Mouse (Mus musculus) neural tube, embryonic 11.5 days (tissue): ENCODE measurements around the gene Adamts9. TPM values are rescaled to one million over a fixed set of nuclear protein-coding genes. Genes with fewer than 3 reads are reported as not detected.
A peak's percentile ranks its signal among the peaks of the same experiment; 100 is the strongest.

Experiments
- ATAC-seq: fragments of 200-750 bp; cut with Nextera tagmentation; 2 replicates; pipeline ENCODE4 v1.8.0; 2017; ENCODE audit warnings: moderate number of reproducible peaks, mild to moderate bottlenecking, moderate TSS enrichment, moderate library complexity; ENCODE audit not compliant: insufficient read depth, low FRiP score, low TSS enrichment
- DNase-seq: peaks from one replicate; pipeline ENCODE4 v3.0.0-alpha.2; 2015; ENCODE audit warnings: low spot score
- H3K27ac ChIP-seq: fragments of 300-500 bp; sonication (generic); 2 replicates; pipeline ENCODE4 v1.5.1; 2014; ENCODE audit warnings: low read depth, mild to moderate bottlenecking, low read length
- H3K27me3 ChIP-seq: fragments of 300-500 bp; sonication (generic); 2 replicates; pipeline ENCODE4 v1.6.1; 2014; ENCODE audit warnings: mild to moderate bottlenecking, low read length, mixed read lengths; ENCODE audit not compliant: control insufficient read depth, insufficient read depth
- H3K36me3 ChIP-seq: fragments of 300-500 bp; sonication (generic); 2 replicates; pipeline ENCODE4 v1.6.1; 2014; ENCODE audit warnings: mild to moderate bottlenecking, low read length, moderate library complexity, mixed read lengths; ENCODE audit not compliant: control insufficient read depth, insufficient read depth
- H3K4me1 ChIP-seq: fragments of 300-500 bp; sonication (generic); 2 replicates; pipeline ENCODE4 v1.6.1; 2014; ENCODE audit warnings: low read length, mixed read lengths; ENCODE audit not compliant: control insufficient read depth, insufficient read depth
- H3K4me2 ChIP-seq: fragments of 300-500 bp; sonication (generic); 2 replicates; pipeline ENCODE4 v1.6.1; 2014; ENCODE audit warnings: low read depth, mild to moderate bottlenecking, moderate library complexity
- H3K4me3 ChIP-seq: fragments of 300-500 bp; sonication (generic); 2 replicates; pipeline ENCODE4 v1.5.1; 2014; ENCODE audit warnings: low read depth, low read length
- H3K9ac ChIP-seq: fragments of 300-500 bp; sonication (generic); 2 replicates; pipeline ENCODE4 v1.6.1; 2014; ENCODE audit warnings: mild to moderate bottlenecking, low read length
- H3K9me3 ChIP-seq: fragments of 300-500 bp; sonication (generic); 2 replicates; pipeline ENCODE4 v1.6.1; 2016; ENCODE audit warnings: low read length; ENCODE audit not compliant: control insufficient read depth
- WGBS: fragments of 180-500 bp; shearing (Covaris S2); extraction: QIAGEN DNeasy Blood & Tissue Kit; methylation state at CpG from one replicate; pipeline ENCODE4 v1.1.7; 2014; 5-methylcytosine and 5-hydroxymethylcytosine counted together
- polyA plus RNA-seq: library from polyadenylated mRNA; unstranded; fragments of >200 nt; fragmentation: Nextera tagmentation; extraction: Ambion mirVana; gene quantifications from 2 replicates; pipeline ENCODE4 v1.2.1, GENCODE M21; 2014

The Adamts9 gene
- polyA plus RNA-seq, 1 experiment from 2014 or later = 1.4 TPM

DNA sequence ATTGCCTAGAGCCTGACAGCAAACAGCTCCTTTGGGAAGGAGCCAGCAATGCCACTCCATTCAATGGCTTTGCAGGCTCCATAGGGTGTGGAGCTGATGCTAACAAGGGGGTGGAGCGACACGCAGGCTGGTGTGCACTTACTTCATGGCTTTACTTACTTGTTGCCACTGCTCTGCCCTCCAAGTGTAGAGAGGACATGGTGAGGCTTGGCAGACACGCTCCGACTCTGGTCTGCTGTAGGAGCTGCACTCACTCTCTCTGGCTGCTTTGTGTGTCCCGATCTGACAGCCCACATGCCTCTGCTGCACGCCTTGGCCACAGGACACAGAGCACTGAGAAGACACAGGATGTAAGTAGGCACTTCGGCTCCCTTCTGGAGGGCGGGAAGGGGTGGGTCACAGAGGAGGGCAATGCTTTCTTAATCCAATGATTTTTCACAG is 127.0 kb downstream of the Adamts9 start, which contains the start of gene A730049H05Rik:
Gene A730049H05Rik (plus strand): TSS at position 168 of the 441 bp plus-strand sequence.
- Histone ChIP-seq H3K9ac (no peak within 1 kb of the TSS), H3K4me1 (peaks cover 5% of the 10 kb centered on the region; the same call in 1 of the 2 replicates), H3K4me2 (peak within 1 kb of the TSS; percentile 24; the same call in 1 of the 2 replicates), H3K27me3 (no peaks in the 10 kb centered on the region), H3K9me3 (no peaks in the 10 kb centered on the region), H3K4me3 (no peak within 1 kb of the TSS), H3K36me3 (no peaks in the 10 kb centered on the region), H3K27ac (no peak within 1 kb of the TSS)
- ATAC-seq (no peak), DNase-seq (peak; percentile 12)
- WGBS = 6% methylated on average over 8 of the region's 8 CpGs

DNA sequence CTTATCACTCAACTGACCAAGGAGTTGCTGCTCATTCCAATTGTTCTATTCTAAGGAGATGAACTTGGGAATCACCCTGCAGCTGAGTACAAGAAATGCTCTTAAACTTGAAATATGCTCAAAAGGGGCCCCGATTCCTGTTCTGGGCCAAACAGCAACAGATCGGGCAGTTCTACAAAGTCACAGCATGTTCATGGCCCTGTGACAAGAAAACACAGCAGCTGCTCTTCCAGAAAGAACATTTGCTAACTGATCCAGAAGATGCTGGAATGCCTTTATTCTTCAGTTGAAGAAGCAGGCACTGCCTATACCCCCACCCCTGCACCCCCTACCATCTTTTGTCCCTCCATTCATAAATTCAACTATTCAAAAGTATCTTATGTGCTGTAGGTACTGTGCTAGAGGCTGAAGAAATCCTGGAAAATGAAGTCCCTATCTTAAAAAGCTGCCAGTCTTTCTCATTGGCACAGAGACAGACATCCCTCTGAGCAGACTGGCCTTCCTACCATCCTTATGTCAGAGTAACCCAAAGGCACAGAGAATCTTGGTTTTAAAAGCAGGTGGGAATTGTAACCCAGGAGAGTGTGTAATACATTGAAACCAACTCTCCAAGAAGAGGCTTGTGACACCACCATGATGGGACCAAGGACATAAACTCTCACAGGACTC is 130.5 kb downstream of the Adamts9 start:
- H3K4me3 ChIP-seq = no peak overlapping the region
- no peak overlapping the region for H3K4me2 ChIP-seq
- ATAC-seq = no peak

DNA sequence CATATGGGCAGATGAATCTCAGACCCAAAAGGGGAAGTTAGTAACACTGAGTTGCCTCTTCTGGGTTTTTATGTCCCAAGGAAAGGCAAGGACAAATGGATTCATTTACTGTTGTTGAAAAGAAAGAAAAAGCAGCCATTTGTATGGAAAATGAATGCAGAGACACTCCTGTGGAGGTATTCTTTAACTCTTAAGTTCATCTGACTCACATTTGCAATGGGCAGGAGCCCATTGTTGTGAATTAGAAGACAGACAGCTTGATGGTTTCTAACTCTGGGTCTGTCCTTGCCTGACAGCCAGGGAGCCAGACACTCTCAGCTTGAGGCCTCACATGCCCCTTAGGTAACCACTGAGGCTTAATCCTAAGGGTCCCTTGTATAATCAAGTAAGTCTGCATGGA is 131.7 kb downstream of the Adamts9 start:
- ATAC-seq (no peak), DNase-seq (no peak)
- Histone ChIP-seq H3K9me3 (no peaks in the 10 kb centered on the region), H3K4me3 (no peak overlapping the region), H3K27me3 (no peaks in the 10 kb centered on the region), H3K27ac (no peak overlapping the region), H3K36me3 (no peaks in the 10 kb centered on the region), H3K9ac (no peak overlapping the region), H3K4me1 (peaks cover 5% of the 10 kb centered on the region; the same call in 1 of the 2 replicates), H3K4me2 (no peak overlapping the region)

More for the DNA sequence above, 130.5 kb downstream of the Adamts9 start:
- no peaks in the 10 kb centered on the region for H3K36me3 ChIP-seq
- DNase-seq = no peak
- peaks cover 5% of the 10 kb centered on the region; the same call in 1 of the 2 replicates for H3K4me1 ChIP-seq
- H3K9ac ChIP-seq = no peak overlapping the region
- H3K27me3 ChIP-seq = no peaks in the 10 kb centered on the region
- 67% methylated on average over 2 of the region's 2 CpGs for WGBS
- H3K9me3 ChIP-seq = no peaks in the 10 kb centered on the region
- H3K27ac ChIP-seq = no peak overlapping the region

DNA sequence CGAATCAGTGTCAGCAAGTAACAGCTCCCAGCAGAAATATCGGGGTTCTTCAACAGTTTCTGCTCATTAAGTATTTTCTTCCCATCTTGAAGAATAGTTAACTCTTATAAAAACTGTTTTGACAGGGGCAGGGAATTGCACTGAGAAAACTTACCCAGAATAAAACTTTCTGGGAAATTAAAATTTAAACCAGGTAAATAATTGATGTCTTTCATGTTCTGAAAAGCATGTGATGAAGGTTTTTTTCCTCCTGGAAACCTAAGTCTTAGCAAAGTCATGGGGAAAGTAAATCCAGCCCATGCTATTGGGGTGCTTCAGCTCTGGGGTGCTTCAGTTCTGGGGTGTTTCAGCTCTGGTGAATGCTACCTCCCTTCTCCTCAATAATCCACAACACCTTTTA is 132.7 kb downstream of the Adamts9 start:
- 90% methylated on average over 2 of the region's 2 CpGs for WGBS
- DNase-seq (no peak), ATAC-seq (no peak)

DNA sequence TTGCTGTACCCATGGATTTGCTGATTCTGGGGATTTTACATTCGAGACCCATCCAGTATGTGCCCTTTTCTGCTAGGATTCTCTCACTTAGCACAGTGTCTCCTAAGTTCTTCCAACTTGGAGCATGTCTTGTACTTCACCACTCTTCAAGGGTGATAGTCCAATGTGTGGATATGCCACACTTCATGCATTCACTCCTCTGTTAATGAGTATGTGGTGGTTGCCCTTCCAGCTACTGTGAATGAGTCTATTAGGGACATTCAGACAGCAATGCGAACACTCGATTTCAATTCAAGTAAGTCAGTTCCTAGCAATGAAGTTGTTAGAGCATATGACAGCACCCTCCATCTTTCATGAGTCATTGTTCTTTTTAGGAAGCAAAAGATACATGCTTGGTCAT is 133.5 kb downstream of the Adamts9 start:
- Histone ChIP-seq H3K4me1 (no peaks in the 10 kb centered on the region), H3K36me3 (no peaks in the 10 kb centered on the region), H3K27ac (no peak overlapping the region), H3K4me3 (no peak overlapping the region), H3K27me3 (no peaks in the 10 kb centered on the region), H3K4me2 (no peak overlapping the region), H3K9ac (no peak overlapping the region), H3K9me3 (no peaks in the 10 kb centered on the region)
- DNase-seq (no peak), ATAC-seq (no peak)
- WGBS = 87% methylated on average over 3 of the region's 3 CpGs

More for the DNA sequence above, 132.7 kb downstream of the Adamts9 start:
- Histone ChIP-seq H3K4me1 (no peaks in the 10 kb centered on the region), H3K27ac (no peak overlapping the region), H3K36me3 (no peaks in the 10 kb centered on the region), H3K9ac (no peak overlapping the region), H3K27me3 (no peaks in the 10 kb centered on the region), H3K4me3 (no peak overlapping the region), H3K4me2 (no peak overlapping the region), H3K9me3 (no peaks in the 10 kb centered on the region)

DNA sequence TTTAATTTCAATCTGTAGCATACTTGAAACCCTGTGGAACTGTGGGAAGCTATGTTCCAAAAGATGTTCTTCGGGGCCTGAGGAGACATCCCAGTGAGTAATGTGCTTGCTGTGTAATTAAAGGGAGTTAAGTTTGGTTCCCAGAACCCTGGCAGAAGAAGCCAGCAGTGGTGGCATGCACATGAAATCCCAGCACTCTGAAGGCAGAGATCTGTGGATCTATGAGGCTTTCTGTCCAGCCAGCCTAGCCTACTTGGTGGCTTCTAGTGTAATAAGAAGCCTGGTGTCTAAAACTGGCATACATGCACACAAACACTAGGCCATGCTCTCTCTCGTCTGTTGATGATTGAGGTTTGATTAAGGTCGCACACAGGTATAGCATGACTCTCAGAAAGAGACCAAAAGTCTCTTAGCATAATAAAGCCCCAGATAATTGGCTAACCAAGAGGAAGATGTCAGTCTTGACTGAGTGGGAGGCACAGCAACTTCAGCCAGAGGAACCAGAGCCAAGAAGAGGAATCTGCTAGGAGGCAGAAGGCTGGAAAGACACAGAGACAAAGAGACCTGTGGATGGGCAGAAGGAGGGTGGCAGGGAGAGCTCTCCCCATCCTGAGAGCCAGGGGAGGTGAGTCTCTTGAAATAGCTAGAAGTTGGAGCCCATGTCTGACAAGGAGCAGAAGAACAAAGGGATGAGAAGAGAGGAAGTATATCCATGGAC is 138.9 kb downstream of the Adamts9 start:
- WGBS = 89% methylated on average over 3 of the region's 3 CpGs
- H3K27me3 ChIP-seq = no peaks in the 10 kb centered on the region
- H3K27ac ChIP-seq = no peak overlapping the region
- no peak overlapping the region for H3K4me2 ChIP-seq
- no peaks in the 10 kb centered on the region for H3K9me3 ChIP-seq
- ATAC-seq = no peak
- no peaks in the 10 kb centered on the region; the same call in 1 of the 2 replicates for H3K4me1 ChIP-seq
- no peak overlapping the region for H3K4me3 ChIP-seq
- DNase-seq = no peak
- H3K9ac ChIP-seq = no peak overlapping the region
- no peaks in the 10 kb centered on the region for H3K36me3 ChIP-seq

DNA sequence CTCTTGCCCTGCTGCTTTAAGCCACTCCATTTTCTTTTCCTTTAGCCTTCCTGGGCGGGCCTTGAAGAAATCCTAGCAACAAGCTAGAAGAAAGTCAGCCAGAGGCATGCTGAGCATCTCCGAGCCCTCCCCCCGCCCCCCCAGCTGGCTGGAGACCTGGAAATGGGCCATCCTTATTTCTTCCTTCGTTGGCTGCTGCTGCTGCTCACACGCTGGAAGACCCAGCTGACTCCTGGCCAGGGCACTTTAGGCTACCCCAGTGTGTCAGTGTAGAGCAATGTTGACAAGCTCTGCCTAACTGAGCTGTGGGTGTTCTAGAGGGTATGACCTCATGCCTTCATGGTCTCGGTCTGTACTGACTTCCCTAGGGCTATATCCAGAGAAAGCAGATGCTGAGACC is 140.1 kb downstream of the Adamts9 start:
- WGBS = 61% methylated on average over 6 of the region's 6 CpGs
- ATAC-seq = no peak

DNA sequence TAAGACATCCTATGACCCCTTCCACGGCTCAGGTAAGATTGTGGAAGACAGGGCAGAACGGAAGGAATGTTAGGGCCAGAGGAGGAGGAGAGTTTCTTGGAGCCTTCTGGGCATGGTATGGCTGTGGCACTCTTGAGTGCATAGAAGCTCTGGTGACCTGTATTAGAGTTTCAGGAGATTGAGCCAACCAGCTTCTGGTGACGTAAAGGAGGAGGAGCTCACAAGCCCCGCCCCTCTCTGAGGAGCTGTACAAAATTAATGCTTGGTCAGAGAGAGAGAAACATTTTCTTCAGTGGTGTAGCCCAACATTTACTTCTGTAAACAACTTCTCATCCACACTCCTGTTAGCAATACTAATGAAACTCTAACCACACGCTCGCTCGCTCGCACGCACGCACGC is 140.9 kb downstream of the Adamts9 start:
- no peak overlapping the region for H3K4me3 ChIP-seq
- no peak overlapping the region for H3K27ac ChIP-seq
- no peaks in the 10 kb centered on the region for H3K9me3 ChIP-seq
- no peak overlapping the region for H3K4me2 ChIP-seq
- DNase-seq = no peak
- WGBS = 87% methylated on average over 11 of the region's 11 CpGs
- no peak overlapping the region for H3K9ac ChIP-seq
- no peak for ATAC-seq
- no peaks in the 10 kb centered on the region; the same call in 1 of the 2 replicates for H3K4me1 ChIP-seq
- no peaks in the 10 kb centered on the region for H3K27me3 ChIP-seq
- H3K36me3 ChIP-seq = no peaks in the 10 kb centered on the region

More for the DNA sequence above, 140.1 kb downstream of the Adamts9 start:
- no peaks in the 10 kb centered on the region for H3K27me3 ChIP-seq
- no peaks in the 10 kb centered on the region for H3K36me3 ChIP-seq
- H3K9me3 ChIP-seq = no peaks in the 10 kb centered on the region
- no peak for DNase-seq
- no peak overlapping the region for H3K27ac ChIP-seq
- no peak overlapping the region for H3K4me2 ChIP-seq
- H3K4me3 ChIP-seq = no peak overlapping the region
- H3K9ac ChIP-seq = no peak overlapping the region
- H3K4me1 ChIP-seq = no peaks in the 10 kb centered on the region; the same call in 1 of the 2 replicates
